Mouse (Mus musculus) embryonic facial prominence, embryonic 13.5 days (tissue): ENCODE data around the gene Syne1. TPM values are rescaled to one million over a fixed set of nuclear protein-coding genes. Genes with fewer than 3 reads are reported as not detected.
A peak's percentile ranks its signal among the peaks of the same experiment; 100 is the strongest.

ENCODE experiments used
- ATAC-seq: fragments of 200-750 bp; cut with Nextera tagmentation; 2 replicates; pipeline ENCODE4 v1.8.0; 2017; ENCODE audit warnings: low read depth; ENCODE audit not compliant: insufficient number of reproducible peaks, insufficient read depth, low FRiP score, low TSS enrichment
- H3K27ac ChIP-seq: fragments of 300-500 bp; sonication (generic); 2 replicates; pipeline ENCODE4 v1.5.1; 2015; ENCODE audit warnings: moderate library complexity, mild to moderate bottlenecking, inconsistent platforms
- H3K27me3 ChIP-seq: fragments of 300-500 bp; sonication (generic); 2 replicates; pipeline ENCODE4 v1.6.1; 2015; ENCODE audit warnings: mild to moderate bottlenecking, inconsistent platforms
- H3K36me3 ChIP-seq: fragments of 300-500 bp; sonication (generic); 2 replicates; pipeline ENCODE4 v1.6.1; 2015; ENCODE audit warnings: mild to moderate bottlenecking, inconsistent platforms
- H3K4me1 ChIP-seq: fragments of 300-500 bp; sonication (generic); 2 replicates; pipeline ENCODE4 v1.6.1; 2015; ENCODE audit warnings: inconsistent platforms
- H3K4me2 ChIP-seq: fragments of 300-500 bp; sonication (generic); 2 replicates; pipeline ENCODE4 v1.6.1; 2015; ENCODE audit warnings: moderate library complexity, mild to moderate bottlenecking, inconsistent platforms
- H3K4me3 ChIP-seq: fragments of 300-500 bp; sonication (generic); 2 replicates; pipeline ENCODE4 v1.5.1; 2015; ENCODE audit warnings: mild to moderate bottlenecking, inconsistent platforms
- H3K9ac ChIP-seq: fragments of 300-500 bp; sonication (generic); 2 replicates; pipeline ENCODE4 v1.6.1; 2015; ENCODE audit warnings: mild to moderate bottlenecking, inconsistent platforms
- H3K9me3 ChIP-seq: fragments of 300-500 bp; sonication (generic); 2 replicates; pipeline ENCODE4 v1.6.1; 2016; ENCODE audit warnings: inconsistent platforms
- WGBS: fragments of 180-500 bp; shearing (Covaris S2); methylation state at CpG from one replicate; pipeline ENCODE4 v1.1.7; 2015; ENCODE audit warnings: mixed read lengths; 5-methylcytosine and 5-hydroxymethylcytosine counted together
- polyA plus RNA-seq: library from polyadenylated mRNA; unstranded; fragments of >200 nt; fragmentation: Nextera tagmentation; extraction: Ambion mirVana; gene quantifications from 2 replicates; pipeline ENCODE4 v1.2.1, GENCODE M21; 2015

Syne1 gene
- polyA plus RNA-seq, 1 experiment from 2014 or later, result 6.3 TPM

DNA sequence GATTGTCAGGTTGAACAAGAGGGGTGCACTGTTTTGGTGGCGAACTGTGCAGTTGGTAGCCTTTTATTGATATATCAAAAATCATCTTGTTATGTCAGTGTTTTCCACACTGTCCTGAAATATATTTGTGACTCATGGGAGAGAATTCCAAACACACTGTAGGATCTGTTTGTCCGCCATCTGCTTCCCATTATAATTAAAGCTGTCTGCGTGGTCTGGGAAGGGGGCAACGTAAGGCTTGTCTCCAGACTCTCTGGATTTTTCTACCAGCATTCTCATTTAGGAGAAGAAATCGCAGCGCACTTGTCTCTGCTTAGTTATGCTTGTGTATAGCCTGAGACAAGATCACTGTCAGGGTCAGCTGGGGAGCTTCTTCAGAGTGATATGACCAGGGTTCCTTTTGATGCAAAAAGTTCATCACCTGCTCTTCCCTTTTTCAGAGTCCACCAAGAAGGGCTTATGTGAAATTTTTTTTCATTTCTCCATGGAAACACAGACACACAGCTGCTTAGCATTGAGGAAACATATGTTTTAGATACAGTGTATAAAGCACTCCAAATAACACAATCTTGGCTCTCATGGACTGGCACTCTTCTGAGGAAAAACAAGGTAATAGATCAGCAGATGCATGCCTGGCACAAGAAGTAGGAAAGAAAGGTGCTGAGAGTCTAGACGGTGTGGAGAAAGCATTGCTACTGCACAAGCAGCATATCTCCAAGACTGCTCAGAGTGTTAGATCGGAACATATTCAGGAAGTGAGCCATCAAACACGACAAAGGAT lies 316.4 kb downstream of the Syne1 start:
- Histone ChIP-seq H3K4me1 (peaks cover 18% of the 10 kb centered on the region), H3K36me3 (peaks cover 15% of the 10 kb centered on the region; the same call in 1 of the 2 replicates), H3K27ac (peak overlapping the region; percentile 67), H3K27me3 (no peaks in the 10 kb centered on the region), H3K4me2 (peak overlapping the region; percentile 18), H3K9me3 (no peaks in the 10 kb centered on the region), H3K9ac (no peak overlapping the region), H3K4me3 (no peak overlapping the region)
- WGBS, result 33% methylated on average over 9 of the region's 9 CpGs
- ATAC-seq, result peak; percentile 60; the same call in 1 of the 2 replicates

DNA sequence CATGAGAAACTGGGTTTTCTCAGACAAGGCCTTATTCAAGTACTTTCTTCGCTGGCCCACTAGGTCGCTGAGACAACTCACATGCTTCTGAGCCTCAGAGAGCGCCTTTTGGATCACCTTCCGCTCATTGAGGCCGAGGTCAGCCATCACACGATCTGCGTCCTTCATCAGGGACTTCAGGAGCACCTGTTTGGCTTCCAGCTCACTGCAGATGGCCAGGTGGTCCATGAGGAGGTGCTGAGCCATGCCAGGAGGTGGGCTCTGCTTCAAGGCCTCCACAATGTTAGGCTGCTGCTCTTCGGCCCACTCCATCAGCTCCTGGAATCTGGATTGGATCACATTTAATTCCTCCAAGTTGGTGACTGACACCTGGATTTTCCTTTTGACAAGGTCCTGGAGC lies 322.2 kb downstream of the Syne1 start:
- peaks cover 38% of the 10 kb centered on the region for H3K36me3 ChIP-seq
- no peak overlapping the region for H3K4me3 ChIP-seq
- H3K4me2 ChIP-seq, result no peak overlapping the region
- no peaks in the 10 kb centered on the region for H3K27me3 ChIP-seq
- peaks cover 4% of the 10 kb centered on the region; the same call in 1 of the 2 replicates for H3K4me1 ChIP-seq
- WGBS, result 92% methylated on average over 8 of the region's 8 CpGs
- no peaks in the 10 kb centered on the region for H3K9me3 ChIP-seq
- H3K27ac ChIP-seq, result no peak overlapping the region
- no peak for ATAC-seq
- H3K9ac ChIP-seq, result no peak overlapping the region

DNA sequence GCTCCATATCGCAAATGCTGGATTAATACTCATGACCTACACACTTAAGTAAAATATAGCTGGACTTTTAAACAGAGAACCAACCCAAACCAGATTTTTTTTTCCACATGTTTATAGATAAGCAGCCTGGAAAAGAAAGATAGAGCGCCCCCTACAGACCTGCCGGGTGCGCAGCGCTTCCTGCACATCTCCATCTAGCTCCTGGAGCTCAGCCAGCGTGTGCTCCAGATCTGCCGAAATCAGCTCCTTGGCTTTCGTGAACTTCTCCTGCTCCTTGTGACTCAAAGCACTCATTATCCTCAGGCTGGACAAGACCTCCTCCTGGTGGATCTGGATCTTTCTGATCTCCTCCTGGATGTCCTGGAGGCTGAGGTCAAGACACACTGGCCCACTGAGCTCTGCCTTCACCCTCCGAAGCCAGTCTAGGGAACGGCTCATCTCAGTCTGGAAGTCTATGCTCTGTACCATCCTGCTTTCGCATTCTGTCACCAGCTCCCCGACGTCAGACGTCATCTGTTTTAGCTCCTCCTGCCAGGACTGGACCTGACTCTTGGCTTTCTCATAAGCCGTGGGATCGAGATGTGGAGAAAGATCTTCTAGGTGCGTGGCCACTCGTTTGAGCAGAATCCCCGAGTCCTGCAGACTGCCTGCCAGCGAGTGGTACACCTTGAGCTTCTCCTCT lies 323.7 kb downstream of the Syne1 start:
- H3K9ac ChIP-seq, result no peak overlapping the region
- no peaks in the 10 kb centered on the region for H3K4me1 ChIP-seq
- H3K9me3 ChIP-seq, result no peaks in the 10 kb centered on the region
- H3K27me3 ChIP-seq, result no peaks in the 10 kb centered on the region
- no peak overlapping the region for H3K4me2 ChIP-seq
- WGBS, result 77% methylated on average over 20 of the region's 20 CpGs
- peaks cover 31% of the 10 kb centered on the region for H3K36me3 ChIP-seq
- no peak overlapping the region for H3K4me3 ChIP-seq
- ATAC-seq, result no peak
- H3K27ac ChIP-seq, result no peak overlapping the region

DNA sequence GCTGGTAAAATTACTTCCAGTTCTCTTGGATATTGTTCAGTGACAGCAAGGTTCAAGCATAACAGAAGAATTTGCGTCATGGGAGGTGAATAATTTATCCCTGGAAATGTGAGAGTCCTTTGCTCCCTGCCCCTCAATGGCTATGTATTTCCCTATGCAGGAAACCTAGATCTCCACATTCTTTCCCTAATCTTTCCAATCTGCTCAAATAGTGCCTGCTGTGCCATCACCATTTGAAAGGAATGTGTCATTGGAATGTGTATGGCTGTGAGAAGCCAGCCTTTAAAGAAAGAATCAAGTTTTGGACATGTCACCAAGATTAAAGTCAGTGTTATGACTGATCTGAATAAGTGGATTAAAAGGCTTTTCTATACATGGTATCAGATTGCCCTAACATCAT lies 335.3 kb downstream of the Syne1 start:
- no peak for ATAC-seq
- Histone ChIP-seq H3K27ac (no peak overlapping the region), H3K9ac (no peak overlapping the region), H3K4me1 (no peaks in the 10 kb centered on the region), H3K27me3 (no peaks in the 10 kb centered on the region), H3K36me3 (peaks cover 18% of the 10 kb centered on the region), H3K9me3 (no peaks in the 10 kb centered on the region), H3K4me2 (no peak overlapping the region), H3K4me3 (no peak overlapping the region)
- WGBS, result 21% methylated on average over 1 of the region's 1 CpGs

DNA sequence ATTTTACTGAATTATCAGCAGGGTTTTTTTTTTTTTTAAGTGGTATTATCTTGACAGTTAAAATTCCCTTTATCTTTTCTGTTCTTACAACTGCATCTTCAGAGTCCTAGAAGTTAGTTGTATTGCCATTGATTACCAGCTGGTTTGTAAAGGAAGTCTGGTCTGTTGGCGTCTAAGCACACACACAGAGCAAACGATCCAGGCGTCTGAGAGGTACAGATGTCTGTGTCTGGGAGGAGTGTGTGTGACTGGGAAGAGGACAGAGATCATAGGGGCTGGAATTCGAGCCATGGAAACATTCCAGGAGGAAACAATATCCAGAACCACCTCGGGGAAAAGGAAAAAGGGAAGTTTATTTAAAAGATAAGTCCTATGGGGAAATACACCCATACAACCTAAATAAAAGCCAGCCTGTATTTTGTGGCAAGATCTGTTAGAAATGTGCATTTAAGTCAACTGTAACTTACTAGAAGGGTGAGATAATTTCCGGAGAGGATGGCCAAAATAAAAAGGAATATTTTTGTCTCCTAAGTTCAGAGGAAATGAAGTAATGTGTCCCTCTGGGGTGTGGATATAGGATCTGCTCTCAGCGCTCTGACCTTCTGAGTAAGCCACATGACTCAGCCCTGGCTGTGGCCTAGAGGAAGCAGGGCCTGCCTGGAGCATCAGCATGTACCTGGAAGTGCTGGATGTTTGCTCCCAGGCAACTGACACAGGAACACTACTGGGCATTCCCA lies 343.2 kb downstream of the Syne1 start:
- Histone ChIP-seq H3K36me3 (peaks cover 15% of the 10 kb centered on the region), H3K27ac (peak overlapping the region; percentile 23; the same call in 1 of the 2 replicates), H3K9ac (no peak overlapping the region), H3K9me3 (no peaks in the 10 kb centered on the region), H3K27me3 (no peaks in the 10 kb centered on the region), H3K4me3 (no peak overlapping the region), H3K4me1 (peaks cover 5% of the 10 kb centered on the region; the same call in 1 of the 2 replicates), H3K4me2 (no peak overlapping the region)
- WGBS, result 16% methylated on average over 7 of the region's 7 CpGs
- no peak for ATAC-seq

DNA sequence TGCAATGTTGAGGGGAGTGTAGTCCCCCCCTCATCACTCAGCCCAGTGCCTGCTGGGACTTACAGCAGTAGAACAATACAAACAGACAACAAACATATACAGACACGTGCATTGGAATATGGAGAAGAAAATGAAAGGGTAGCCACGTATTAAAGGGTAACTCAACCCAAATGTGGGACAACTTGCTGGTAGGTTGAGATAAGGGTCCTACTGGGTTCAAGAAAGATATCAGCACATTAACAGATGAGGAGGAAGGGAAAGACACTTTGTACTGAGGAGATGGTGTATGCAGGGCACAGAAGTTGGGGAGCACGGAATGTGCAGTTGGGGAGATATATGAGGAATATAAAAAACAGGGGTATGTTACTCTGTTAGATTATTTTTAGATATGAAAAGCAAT lies 345.3 kb downstream of the Syne1 start:
- Histone ChIP-seq H3K27me3 (no peaks in the 10 kb centered on the region), H3K27ac (no peak overlapping the region), H3K36me3 (peaks cover 20% of the 10 kb centered on the region), H3K4me3 (no peak overlapping the region), H3K4me1 (peaks cover 5% of the 10 kb centered on the region; the same call in 1 of the 2 replicates), H3K9me3 (no peaks in the 10 kb centered on the region), H3K9ac (no peak overlapping the region), H3K4me2 (no peak overlapping the region)
- 83% methylated on average over 3 of the region's 3 CpGs for WGBS
- no peak for ATAC-seq

DNA sequence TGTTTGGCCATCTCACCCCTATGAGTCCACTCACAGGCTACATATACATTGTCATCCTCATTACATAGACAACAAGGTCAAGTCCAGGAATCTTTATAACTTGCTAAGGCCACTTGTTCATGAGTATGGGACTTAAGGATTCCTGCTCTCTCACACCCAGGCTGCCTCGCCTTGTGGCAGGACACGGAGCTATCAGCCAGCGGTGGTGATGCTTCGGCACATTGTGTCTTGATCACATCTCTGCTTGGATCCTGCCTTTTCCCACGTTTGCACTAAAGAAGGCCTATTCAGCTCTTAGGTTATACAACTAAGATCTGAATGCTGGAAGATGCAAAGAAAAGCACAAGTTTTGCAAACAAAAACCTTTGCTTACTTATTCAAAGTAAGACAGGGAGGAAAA lies 345.7 kb downstream of the Syne1 start:
- Histone ChIP-seq H3K9ac (no peak overlapping the region), H3K9me3 (no peaks in the 10 kb centered on the region), H3K36me3 (peaks cover 20% of the 10 kb centered on the region), H3K4me1 (peaks cover 5% of the 10 kb centered on the region; the same call in 1 of the 2 replicates), H3K4me3 (no peak overlapping the region), H3K27ac (no peak overlapping the region), H3K4me2 (no peak overlapping the region), H3K27me3 (no peaks in the 10 kb centered on the region)
- ATAC-seq, result no peak
- 85% methylated on average over 5 of the region's 5 CpGs for WGBS

DNA sequence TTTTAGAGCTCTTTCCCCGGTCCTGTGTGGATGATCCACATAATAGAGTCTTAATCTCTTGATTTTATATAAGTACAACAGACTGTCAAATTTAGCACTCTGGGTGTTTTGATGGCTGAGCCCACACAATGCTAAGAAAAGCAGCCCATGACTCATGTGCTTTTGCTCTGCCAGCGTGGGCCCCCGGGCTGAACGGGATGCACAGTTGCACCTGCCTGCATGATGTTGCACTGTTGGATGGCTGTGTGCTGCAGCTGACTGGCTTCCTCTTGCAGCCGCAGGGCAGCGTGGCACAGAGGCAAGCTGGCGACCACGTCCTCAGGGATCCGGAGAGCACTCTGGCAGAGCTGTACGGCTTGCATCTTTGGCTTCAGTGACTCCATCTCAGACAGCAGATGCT lies 347.4 kb downstream of the Syne1 start:
- peaks cover 5% of the 10 kb centered on the region; the same call in 1 of the 2 replicates for H3K4me1 ChIP-seq
- WGBS, result 78% methylated on average over 10 of the region's 10 CpGs
- no peak for ATAC-seq

DNA sequence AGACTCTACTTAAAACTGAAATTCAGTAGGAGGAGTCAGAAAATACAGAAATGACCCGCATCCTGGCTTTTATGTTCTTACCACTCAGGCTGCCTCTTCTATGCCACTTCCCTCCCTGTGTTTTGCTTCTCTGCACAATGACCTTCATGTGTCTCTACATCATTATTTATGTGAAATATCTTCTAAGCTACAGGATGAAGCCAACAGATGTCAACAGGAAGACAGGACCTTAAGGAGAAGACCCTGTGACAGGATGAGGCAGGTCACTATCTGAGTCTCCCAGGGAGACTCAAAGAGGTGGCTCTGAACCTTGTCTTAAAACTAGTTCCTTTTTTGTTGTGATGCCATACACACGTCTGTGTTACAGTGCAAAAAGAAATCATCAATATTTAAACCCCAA lies 353.9 kb downstream of the Syne1 start:
- Histone ChIP-seq H3K9me3 (no peaks in the 10 kb centered on the region), H3K4me1 (peaks cover 12% of the 10 kb centered on the region), H3K4me2 (no peak overlapping the region), H3K9ac (no peak overlapping the region), H3K27me3 (no peaks in the 10 kb centered on the region), H3K4me3 (no peak overlapping the region), H3K36me3 (peaks cover 4% of the 10 kb centered on the region; the same call in 1 of the 2 replicates), H3K27ac (no peak overlapping the region)
- 87% methylated on average over 2 of the region's 2 CpGs for WGBS
- ATAC-seq, result no peak

More for the DNA sequence above, 347.4 kb downstream of the Syne1 start:
- Histone ChIP-seq H3K36me3 (peaks cover 17% of the 10 kb centered on the region), H3K4me3 (no peak overlapping the region), H3K27me3 (no peaks in the 10 kb centered on the region), H3K27ac (no peak overlapping the region), H3K9me3 (no peaks in the 10 kb centered on the region), H3K4me2 (no peak overlapping the region), H3K9ac (no peak overlapping the region)

DNA sequence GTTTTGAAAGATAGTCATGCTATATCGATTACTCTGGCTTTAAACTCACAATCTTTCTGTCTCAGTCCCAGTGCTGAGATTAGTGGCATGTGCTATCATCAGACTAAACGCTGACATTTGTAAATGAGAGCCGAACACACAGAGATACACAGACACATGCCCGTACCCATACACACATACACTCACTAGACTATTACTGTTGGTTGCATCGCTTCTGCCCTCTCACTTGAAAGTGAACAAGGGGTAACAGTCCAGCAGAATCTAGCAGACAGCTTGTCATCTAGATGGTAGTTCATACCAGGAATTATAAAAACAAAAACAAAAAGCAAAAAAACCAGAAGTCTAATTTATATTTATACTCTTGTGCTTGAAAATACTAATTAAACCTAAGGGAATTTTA lies 355.0 kb downstream of the Syne1 start:
- no peak for ATAC-seq
- no peaks in the 10 kb centered on the region for H3K27me3 ChIP-seq
- H3K9me3 ChIP-seq, result no peaks in the 10 kb centered on the region
- 88% methylated on average over 5 of the region's 5 CpGs for WGBS
- no peak overlapping the region for H3K27ac ChIP-seq
- H3K4me2 ChIP-seq, result no peak overlapping the region
- H3K36me3 ChIP-seq, result peaks cover 3% of the 10 kb centered on the region; the same call in 1 of the 2 replicates
- peaks cover 12% of the 10 kb centered on the region for H3K4me1 ChIP-seq
- no peak overlapping the region for H3K9ac ChIP-seq
- no peak overlapping the region for H3K4me3 ChIP-seq

DNA sequence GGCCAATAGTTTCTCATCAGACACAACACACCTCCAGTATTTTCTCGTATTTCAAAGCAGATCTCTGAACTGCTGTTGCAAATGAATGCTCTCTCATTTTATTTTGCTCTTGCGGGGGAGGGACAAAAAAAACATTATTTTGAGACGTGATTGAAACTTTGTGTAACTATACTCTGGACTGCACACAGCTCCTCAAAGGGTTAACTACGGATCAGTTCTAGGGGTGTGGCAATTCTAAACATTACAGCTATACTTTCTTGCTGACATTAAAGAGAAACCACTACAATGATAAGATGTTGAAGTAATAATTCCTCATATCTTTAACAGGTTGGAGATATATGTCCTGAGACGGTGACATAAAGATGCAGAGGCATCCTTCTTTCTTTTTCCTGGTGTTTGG lies 356.0 kb downstream of the Syne1 start:
- peak overlapping the region; percentile 61 for H3K4me2 ChIP-seq
- no peak overlapping the region for H3K4me3 ChIP-seq
- peaks cover 12% of the 10 kb centered on the region for H3K4me1 ChIP-seq
- ATAC-seq, result no peak
- H3K27ac ChIP-seq, result no peak overlapping the region
- H3K9ac ChIP-seq, result no peak overlapping the region
- no peaks in the 10 kb centered on the region for H3K27me3 ChIP-seq
- 65% methylated on average over 5 of the region's 5 CpGs for WGBS
- peaks cover 6% of the 10 kb centered on the region; the same call in 1 of the 2 replicates for H3K36me3 ChIP-seq
- no peaks in the 10 kb centered on the region for H3K9me3 ChIP-seq
